In genomic region chr10:20636381-20636780, GRCm38 (mm10) we compare ENCODE assay signal across 16 mouse cellular contexts.
"Had no signal": no experiment of that assay in that cellular context is flagged by ENCODE, and none has a peak within 500 bp of the region (broad histone marks: within the 10 kb centered on the region; RNA-seq: fewer than 3 reads in every experiment).

No protein-coding gene starts in this region.

- H3K36me3 ChIP-seq: lung, embryonic 15.5 days; midbrain, embryonic 13.5 days; neural tube, embryonic 13.5 days had no signal

- H3K27ac ChIP-seq: layer of hippocampus, adult 2 months; lung, embryonic 15.5 days; macrophage; midbrain, embryonic 13.5 days; neural tube, embryonic 13.5 days had no signal

- ATAC-seq: midbrain, embryonic 13.5 days had no signal

- H3K4me2 ChIP-seq: liver, embryonic 11.5 days; lung, embryonic 15.5 days; midbrain, embryonic 13.5 days; neural tube, embryonic 13.5 days had no signal

- H3K9me3 ChIP-seq: lung, embryonic 15.5 days; neural tube, embryonic 13.5 days had no signal

- DNase-seq: kidney, adult 11 months; kidney, postnatal 10 days; kidney, postnatal 4 days; left cerebral cortex, postnatal 4 days; lung, postnatal 14 days; retina, postnatal 1 day; right cerebral cortex, postnatal 4 days; spleen, adult 18-20 months; thymus, adult 18-20 months; thymus, postnatal 14 days had no signal

- H3K4me3 ChIP-seq: layer of hippocampus, adult 2 months; lung, embryonic 15.5 days; midbrain, embryonic 13.5 days; neural tube, embryonic 13.5 days had no signal

- H3K27me3 ChIP-seq: lung, embryonic 15.5 days; midbrain, embryonic 13.5 days; neural tube, embryonic 13.5 days had no signal

- H3K9ac ChIP-seq: lung, embryonic 15.5 days; midbrain, embryonic 13.5 days; neural tube, embryonic 13.5 days had no signal

- H3K4me1 ChIP-seq: lung, embryonic 15.5 days; midbrain, embryonic 13.5 days; neural tube, embryonic 13.5 days had no signal
